Mouse (Mus musculus) frontal cortex, postnatal 10 days (tissue): ENCODE results near the gene Pou2f1.
A peak's percentile ranks its signal among the peaks of the same experiment; 100 is the strongest.
"Not testable (repeated sequence)": the region's sequence is repeated elsewhere in the genome, so short reads cannot be mapped to it uniquely, and the experiment has no call there.

Source experiments
- DNase-seq, 2 experiments: peaks; one replicate each; pipeline ENCODE4 v3.0.0; 2022; ENCODE audit warnings: low spot score in 2 of 2, mixed read lengths in 1 of 2

Gene Pou2f1

GRCm38 (mm10) chr1:166003181-166004022 lies 924 bp upstream of the Pou2f1 start:
- peak; percentile 87 to 91 for DNase-seq

- peak in 1 of 2 experiments; percentile 46 for DNase-seq
Observed at GRCm38 (mm10) chr1:166001904-166002489, 481 bp downstream of the Pou2f1 start.

GRCm38 (mm10) chr1:166001121-166001903 lies 1.2 kb downstream of the Pou2f1 start:
- DNase-seq, result peak; percentile 45 to 48

GRCm38 (mm10) chr1:166000601-166001120 lies 1.8 kb downstream of the Pou2f1 start:
- DNase-seq, result peak; percentile 9 to 10

GRCm38 (mm10) chr1:165999709-166000108 lies 2.8 kb downstream of the Pou2f1 start:
- DNase-seq, result no peak

GRCm38 (mm10) chr1:165995661-165996055 lies 6.8 kb downstream of the Pou2f1 start:
- no peak for DNase-seq

GRCm38 (mm10) chr1:165995011-165995660 lies 7.3 kb downstream of the Pou2f1 start:
- not testable (repeated sequence) for DNase-seq

- DNase-seq, result no peak
Observed at GRCm38 (mm10) chr1:165994279-165994678, 8.2 kb downstream of the Pou2f1 start.

GRCm38 (mm10) chr1:165993270-165994156 lies 9.0 kb downstream of the Pou2f1 start:
- DNase-seq, result no peak

- DNase-seq, result no peak
Observed at GRCm38 (mm10) chr1:165988536-165988935, 13.9 kb downstream of the Pou2f1 start.

GRCm38 (mm10) chr1:165988072-165988471 lies 14.4 kb downstream of the Pou2f1 start:
- DNase-seq, result no peak

- no peak for DNase-seq
Observed at GRCm38 (mm10) chr1:165985743-165986360, 16.6 kb downstream of the Pou2f1 start.

- DNase-seq, result no peak
Observed at GRCm38 (mm10) chr1:165985186-165985585, 17.3 kb downstream of the Pou2f1 start.

- DNase-seq, result no peak
Observed at GRCm38 (mm10) chr1:165976672-165977448, 25.6 kb downstream of the Pou2f1 start.

GRCm38 (mm10) chr1:165969001-165969690 lies 33.3 kb downstream of the Pou2f1 start:
- DNase-seq, result no peak

GRCm38 (mm10) chr1:165967027-165967654 lies 35.3 kb downstream of the Pou2f1 start:
- peak in 1 of 2 experiments; percentile 39 for DNase-seq

- DNase-seq, result no peak
Observed at GRCm38 (mm10) chr1:165966156-165966914, 36.1 kb downstream of the Pou2f1 start.
